Mouse (Mus musculus): ENCODE data around the gene Msh5.

DNA sequence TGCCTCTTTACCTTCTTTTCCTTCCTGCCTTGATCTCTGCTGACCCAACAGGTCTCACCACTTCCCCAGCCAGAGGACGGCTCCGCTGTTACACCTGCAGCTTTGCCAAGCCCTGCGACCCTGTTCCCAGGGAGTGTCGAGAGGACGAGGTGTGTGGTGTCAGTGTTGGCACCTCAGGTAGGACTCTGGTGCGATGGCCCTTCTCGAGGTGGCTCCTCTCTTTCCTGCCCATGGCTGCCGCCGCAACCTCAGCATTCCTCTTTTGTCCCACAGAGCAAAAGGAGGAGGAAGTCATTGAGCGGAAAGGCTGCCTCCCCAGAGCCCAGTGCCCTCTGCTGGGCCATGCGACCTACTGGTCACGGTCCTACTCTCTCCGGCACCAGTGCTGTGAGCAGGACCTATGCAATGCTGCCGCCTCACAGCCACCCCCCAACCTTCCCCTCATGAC, 31.3 kb upstream of the Msh5 start, which contains the start of gene Ly6g6d:
- TF ChIP-seq POLR2A (IDR thresholded peaks at IDR 0.05; ENCODE audit: borderline replicate concordance, extremely low read depth, low read depth, low read length) (peak; percentile 84; the same call in 1 of the 2 replicates), CTCF (IDR thresholded peaks at IDR 0.05; ENCODE audit: insufficient read depth, low read length) (peak; percentile 74)
